Mouse (Mus musculus): ENCODE measurements around the gene 1810013L24Rik. TPM values are rescaled to one million over a fixed set of nuclear protein-coding genes. Genes with fewer than 3 reads are reported as not detected.

1810013L24Rik gene
- total RNA-seq, 2 experiments from 2014 or later, result 41.3 to 53.9 TPM

- ATAC-seq (replicated peaks; ENCODE audit: poor library complexity, severe bottlenecking), result peak; percentile 53
Observed at GRCm38 (mm10) chr16:8830431-8831211, 721 bp downstream of the 1810013L24Rik start.

DNA sequence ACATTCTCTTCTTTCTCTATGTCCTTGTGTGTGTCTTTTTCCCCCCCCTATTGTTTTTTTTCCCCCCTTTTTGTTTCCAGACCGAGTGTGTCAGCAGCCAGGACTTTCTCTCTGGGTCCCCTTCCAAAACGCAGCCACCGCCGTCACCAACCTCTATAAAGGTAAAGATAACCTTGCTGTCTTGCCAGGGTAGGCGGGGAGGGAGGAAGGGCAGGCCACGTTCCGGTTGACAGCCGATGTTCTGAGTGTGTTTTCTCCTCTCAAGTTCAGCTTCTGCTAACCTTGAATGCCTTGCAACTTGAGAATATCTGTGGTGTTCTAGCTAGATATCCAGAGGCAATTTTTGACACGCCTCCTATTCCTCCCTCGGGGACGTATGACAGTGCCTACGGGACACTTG, 1.3 kb downstream of the 1810013L24Rik start:
- no peak for ATAC-seq (replicated peaks; ENCODE audit: poor library complexity, severe bottlenecking)

- no peak for ATAC-seq (replicated peaks; ENCODE audit: poor library complexity, severe bottlenecking)
Observed at GRCm38 (mm10) chr16:8836876-8837275, 7.0 kb downstream of the 1810013L24Rik start.

- no peak for ATAC-seq (replicated peaks; ENCODE audit: poor library complexity, severe bottlenecking)
Observed at GRCm38 (mm10) chr16:8837595-8837994, 7.7 kb downstream of the 1810013L24Rik start.

GRCm38 (mm10) chr16:8838921-8839320, 9.0 kb downstream of the 1810013L24Rik start:
- no peak for ATAC-seq (replicated peaks; ENCODE audit: poor library complexity, severe bottlenecking)

- ATAC-seq (replicated peaks; ENCODE audit: poor library complexity, severe bottlenecking), result no peak
Observed at GRCm38 (mm10) chr16:8840557-8840956, 10.7 kb downstream of the 1810013L24Rik start.

DNA sequence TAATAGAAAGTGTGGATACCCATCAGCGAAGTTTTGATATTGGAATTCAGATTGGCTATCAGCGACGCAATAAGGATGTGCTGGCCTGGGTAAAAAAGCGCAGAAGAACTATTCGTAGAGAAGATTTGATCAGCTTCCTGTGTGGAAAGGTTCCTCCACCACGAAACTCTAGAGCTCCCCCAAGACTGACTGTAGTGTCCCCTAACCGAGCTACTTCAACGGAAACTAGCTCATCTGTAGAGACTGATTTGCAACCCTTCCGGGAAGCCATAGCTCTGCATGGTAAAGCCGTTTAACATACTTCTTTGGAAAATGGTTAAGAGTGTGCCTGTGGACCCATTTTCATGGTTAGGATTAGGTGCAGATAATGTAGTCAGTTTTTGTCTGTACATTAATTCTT, 13.1 kb downstream of the 1810013L24Rik start:
- no peak for ATAC-seq (replicated peaks; ENCODE audit: poor library complexity, severe bottlenecking)

GRCm38 (mm10) chr16:8843580-8844175, 13.8 kb downstream of the 1810013L24Rik start:
- ATAC-seq (replicated peaks; ENCODE audit: poor library complexity, severe bottlenecking), result no peak

DNA sequence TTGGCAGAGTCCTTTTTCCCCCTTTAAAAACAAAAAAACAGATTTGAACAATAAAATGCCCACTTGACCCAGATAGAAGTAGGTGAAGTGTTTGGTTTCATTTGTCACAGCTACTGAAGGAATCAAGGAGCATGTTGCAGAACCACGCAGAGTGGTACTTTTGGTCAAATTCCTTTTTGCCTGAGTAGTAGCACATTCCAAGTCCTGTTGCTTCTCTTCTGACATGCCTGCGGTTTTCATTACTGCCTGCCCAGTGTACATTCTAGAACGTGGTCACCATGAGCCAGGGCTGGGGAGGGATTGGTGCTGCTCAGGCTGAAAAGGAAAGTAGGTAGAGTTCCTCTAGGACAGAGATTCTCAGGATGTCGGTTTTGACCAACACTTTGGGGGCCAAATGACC, 16.1 kb downstream of the 1810013L24Rik start:
- ATAC-seq (replicated peaks; ENCODE audit: poor library complexity, severe bottlenecking), result 0 out of 2 replicates have a peak, but pooled peaks have one; percentile 23

GRCm38 (mm10) chr16:8848309-8849068, 18.6 kb downstream of the 1810013L24Rik start:
- no peak for ATAC-seq (replicated peaks; ENCODE audit: poor library complexity, severe bottlenecking)

DNA sequence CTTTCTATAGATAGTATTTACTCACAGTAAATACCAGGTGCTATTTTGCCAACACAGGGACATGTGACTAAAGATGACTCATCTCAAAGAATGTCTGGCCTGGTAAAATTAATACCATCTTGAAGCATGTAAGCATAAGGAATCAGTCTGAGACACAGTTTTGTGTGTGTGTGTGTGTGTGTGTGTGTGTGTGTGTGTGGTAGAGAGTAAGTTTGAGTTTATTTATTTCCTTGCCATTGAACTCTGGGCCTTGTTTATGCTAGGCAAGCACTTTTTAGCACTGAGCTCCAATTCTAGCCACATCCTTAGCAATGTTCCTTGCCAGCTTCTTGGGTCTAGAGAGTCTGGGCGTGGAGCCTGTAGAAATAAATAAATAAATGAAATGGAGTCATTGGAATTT, 20.0 kb downstream of the 1810013L24Rik start:
- ATAC-seq (replicated peaks; ENCODE audit: poor library complexity, severe bottlenecking), result no peak

DNA sequence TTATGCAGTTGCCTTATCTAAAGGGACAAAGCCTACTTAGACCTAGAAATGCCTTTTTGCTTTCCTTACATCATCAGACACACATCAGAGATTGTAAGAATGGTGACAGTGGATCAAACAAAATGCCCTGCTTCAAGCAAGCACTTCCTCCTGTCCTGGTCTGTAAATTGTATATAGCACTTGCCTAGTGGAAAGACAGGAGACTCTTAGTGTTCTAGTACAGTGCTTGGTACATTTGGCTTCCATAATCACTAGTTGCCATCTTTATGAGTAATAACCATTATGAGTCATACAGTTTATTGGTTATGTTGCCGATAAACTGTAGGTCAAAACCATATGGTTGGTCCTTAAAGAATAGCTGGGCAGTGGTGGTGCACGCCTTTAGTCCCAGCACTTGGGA, 25.2 kb downstream of the 1810013L24Rik start:
- ATAC-seq (replicated peaks; ENCODE audit: poor library complexity, severe bottlenecking), result no peak

- no peak for ATAC-seq (replicated peaks; ENCODE audit: poor library complexity, severe bottlenecking)
Observed at GRCm38 (mm10) chr16:8856820-8857219, 26.9 kb downstream of the 1810013L24Rik start.

DNA sequence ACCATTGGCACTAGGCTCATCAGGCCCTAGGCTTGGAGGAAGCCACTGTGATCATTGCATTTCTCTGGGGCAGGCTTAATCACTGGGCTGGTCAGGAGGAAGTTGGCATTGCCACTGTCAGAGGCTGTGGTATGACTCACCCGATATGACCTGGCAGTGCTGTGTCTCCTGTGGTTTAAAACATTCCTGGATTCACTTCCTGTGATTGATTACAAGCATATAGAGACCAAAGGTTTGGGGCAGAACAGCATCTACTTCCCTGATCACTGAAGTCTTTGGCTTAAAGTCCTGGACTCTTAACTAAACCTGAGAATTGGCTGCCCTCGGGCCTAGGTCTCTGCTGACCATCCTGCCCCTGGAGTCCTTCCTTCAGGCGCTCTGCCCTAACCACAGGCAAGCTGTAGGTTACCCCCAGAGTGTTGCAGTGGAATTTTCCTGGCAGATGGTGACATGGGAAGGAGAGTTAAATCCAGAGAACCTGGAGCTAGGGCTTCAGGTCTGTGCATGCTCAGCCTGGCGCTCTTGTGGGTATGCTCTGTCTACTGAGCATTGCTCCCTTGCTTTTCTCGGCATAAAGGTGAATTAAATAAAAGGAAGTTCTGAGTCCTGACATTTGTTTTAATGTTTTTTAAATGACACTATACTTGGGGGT, 32.6 kb downstream of the 1810013L24Rik start:
- peak; percentile 97 for ATAC-seq (replicated peaks; ENCODE audit: poor library complexity, severe bottlenecking)

DNA sequence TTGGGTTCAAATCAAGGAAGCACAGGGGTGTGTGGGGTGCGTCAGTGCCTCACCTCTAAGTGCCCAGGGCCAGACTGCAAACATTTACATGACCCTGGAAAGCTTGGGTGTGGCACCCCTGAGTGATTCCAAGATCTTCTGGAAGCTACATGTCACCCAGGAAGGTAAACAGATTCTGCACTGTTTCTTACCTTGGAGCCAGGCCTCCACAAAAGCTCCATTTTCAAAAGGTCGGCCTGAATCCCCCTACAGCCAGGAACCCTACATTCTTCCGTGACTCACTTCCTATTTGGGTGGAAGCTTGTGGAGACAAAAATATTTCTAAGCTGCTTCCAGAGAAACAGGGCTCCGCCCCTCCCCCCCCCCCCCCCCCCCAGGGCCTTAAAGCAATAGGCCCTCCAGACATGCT, 34.3 kb downstream of the 1810013L24Rik start:
- no peak for ATAC-seq (replicated peaks; ENCODE audit: poor library complexity, severe bottlenecking)

GRCm38 (mm10) chr16:8867406-8867955, 37.6 kb downstream of the 1810013L24Rik start:
- no peak for ATAC-seq (replicated peaks; ENCODE audit: poor library complexity, severe bottlenecking)

DNA sequence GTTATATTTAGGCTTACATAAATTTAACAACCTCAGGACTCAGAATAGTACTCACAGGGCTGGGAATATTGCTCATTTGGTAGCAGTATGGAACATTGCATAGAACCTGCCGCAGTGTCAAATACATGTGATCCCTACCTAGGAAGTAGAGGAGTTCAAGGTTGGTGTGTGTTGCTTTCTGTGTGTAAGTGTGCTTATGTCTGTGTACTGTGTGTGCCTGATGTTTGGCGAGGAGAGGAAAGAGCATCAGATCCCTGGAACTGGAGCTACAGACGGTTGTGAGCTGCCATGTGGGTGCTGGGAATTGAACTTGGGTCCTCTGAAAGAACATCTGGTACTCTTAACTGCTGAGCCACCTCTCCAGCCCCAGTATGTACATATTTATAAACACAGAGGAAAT, 38.6 kb downstream of the 1810013L24Rik start:
- ATAC-seq (replicated peaks; ENCODE audit: poor library complexity, severe bottlenecking), result no peak

GRCm38 (mm10) chr16:8869715-8870114, 39.8 kb downstream of the 1810013L24Rik start:
- ATAC-seq (replicated peaks; ENCODE audit: poor library complexity, severe bottlenecking), result peak; percentile 93

DNA sequence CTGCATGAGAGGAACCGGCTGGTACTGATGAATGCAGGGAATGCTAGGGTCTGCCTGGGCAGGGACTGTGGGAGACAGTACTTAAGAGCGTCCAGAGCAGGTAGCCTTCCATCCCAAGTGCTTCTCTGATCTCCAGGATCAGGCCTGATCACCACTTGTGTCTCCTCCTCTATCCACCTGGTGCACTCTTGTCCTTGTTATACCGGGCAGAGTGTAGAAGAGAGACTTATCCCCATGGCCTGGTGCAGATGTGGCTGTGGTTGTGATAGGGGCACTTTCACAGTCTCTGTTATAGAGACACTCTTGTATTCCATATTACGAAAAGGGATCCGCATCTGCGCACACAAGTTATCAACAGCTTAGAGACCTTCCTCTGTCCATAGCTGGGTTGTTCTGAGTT, 41.5 kb downstream of the 1810013L24Rik start:
- ATAC-seq (replicated peaks; ENCODE audit: poor library complexity, severe bottlenecking), result no peak

- ATAC-seq (replicated peaks; ENCODE audit: poor library complexity, severe bottlenecking), result no peak
Observed at GRCm38 (mm10) chr16:8872019-8872418, 42.1 kb downstream of the 1810013L24Rik start.
